Comparison of ENCODE assay signal across 22 mouse cellular contexts in genomic region chr12:8931083-8931482, GRCm38 (mm10). TPM values are rescaled to one million over a fixed set of nuclear protein-coding genes. Genes with fewer than 3 reads are reported as not detected.
A peak's percentile ranks its signal among the peaks of the same experiment; 100 is the strongest.
DNase-seq lines count a peak whose midpoint lies in the region; ATAC-seq and TF ChIP-seq lines count a peak whose summit lies in the region.
"Had no signal": no experiment of that assay in that cellular context is flagged by ENCODE, and none has a peak within 500 bp of the region (broad histone marks: within the 10 kb centered on the region; RNA-seq: fewer than 3 reads in every experiment).

No protein-coding gene starts in this region.

- H3K4me1 ChIP-seq in heart, postnatal 0 days (ENCODE audit: control insufficient read depth, insufficient read depth) = peaks cover 42% of the 10 kb centered on the region
- H3K4me1 ChIP-seq in liver, embryonic 11.5 days (replicated peaks; ENCODE audit: control insufficient read depth, insufficient read depth, low read length) = peaks cover 11% of the 10 kb centered on the region
- H3K4me1 ChIP-seq in liver, embryonic 16.5 days (ENCODE audit: control insufficient read depth, low read depth, low read length) = peaks cover 12% of the 10 kb centered on the region
- H3K4me1 ChIP-seq in kidney, embryonic 15.5 days = peaks cover 54% of the 10 kb centered on the region
- H3K4me1 ChIP-seq in hindbrain, embryonic 11.5 days (replicated peaks; ENCODE audit: control insufficient read depth, insufficient read depth, low read length) = no peaks in the 10 kb centered on the region
- H3K4me1 ChIP-seq: hindbrain, embryonic 10.5 days had no signal

- no peak for DNase-seq in heart, postnatal 0 days (ENCODE audit: low spot score)
- DNase-seq in heart, postnatal 25 days (ENCODE audit: low spot score) = no peak
- DNase-seq in c-Kit-positive CD71-positive TER-119-positive erythroid progenitor cells, embryonic 14.5 days (ENCODE audit: low spot score) = peak; percentile 34
- DNase-seq in liver, embryonic 11.5 days (ENCODE audit: low spot score) = no peak
- DNase-seq in left cerebral cortex, postnatal 10 days (ENCODE audit: extremely low spot score in 1 of 2, low spot score in 2 of 2) = no peak
- no peak for DNase-seq in hindbrain, embryonic 11.5 days (ENCODE audit: low spot score)
- DNase-seq: adrenal gland, postnatal 25 days; cerebellum, postnatal 10 days; gastrocnemius, postnatal 14 days; heart, postnatal 14 days had no signal

- H3K9me3 ChIP-seq in heart, postnatal 0 days (replicated peaks; ENCODE audit: control insufficient read depth, low read length) = no peaks in the 10 kb centered on the region
- H3K9me3 ChIP-seq in liver, embryonic 11.5 days (ENCODE audit: control insufficient read depth, low read length) = no peaks in the 10 kb centered on the region
- H3K9me3 ChIP-seq in liver, embryonic 16.5 days (replicated peaks; ENCODE audit: control insufficient read depth, low read length) = no peaks in the 10 kb centered on the region
- no peaks in the 10 kb centered on the region for H3K9me3 ChIP-seq in kidney, embryonic 15.5 days (replicated peaks)
- no peaks in the 10 kb centered on the region for H3K9me3 ChIP-seq in hindbrain, embryonic 11.5 days (ENCODE audit: control insufficient read depth, low read length)
- H3K9me3 ChIP-seq: embryonic facial prominence, embryonic 10.5 days; hindbrain, embryonic 10.5 days; hindbrain, embryonic 15.5 days had no signal

- TF ChIP-seq EP300 in heart, postnatal 0 days (IDR thresholded peaks at IDR 0.05; ENCODE audit: low read depth) = no peak

- no peak overlapping the region for H3K9ac ChIP-seq in heart, postnatal 0 days (replicated peaks; ENCODE audit: low read depth, low read length)
- no peak overlapping the region for H3K9ac ChIP-seq in liver, embryonic 11.5 days (ENCODE audit: low read depth, low read length)
- no peak overlapping the region for H3K9ac ChIP-seq in liver, embryonic 16.5 days (ENCODE audit: low read depth, low read length)
- H3K9ac ChIP-seq in kidney, embryonic 15.5 days = no peak overlapping the region
- no peak overlapping the region for H3K9ac ChIP-seq in hindbrain, embryonic 11.5 days (ENCODE audit: low read depth, low read length)
- H3K9ac ChIP-seq: hindbrain, embryonic 15.5 days had no signal

- intact Hi-C loops in heart, postnatal 25 days (cut with DNase I) = no loop called here
- intact Hi-C loops in left cerebral cortex, postnatal 10 days (cut with DNase I) = no loop called here

- H3K27me3 ChIP-seq in heart, postnatal 0 days (ENCODE audit: control insufficient read depth, insufficient read depth, low read length) = no peaks in the 10 kb centered on the region
- no peaks in the 10 kb centered on the region for H3K27me3 ChIP-seq in liver, embryonic 11.5 days (replicated peaks; ENCODE audit: control insufficient read depth, insufficient read depth, low read length)
- H3K27me3 ChIP-seq in liver, embryonic 16.5 days (ENCODE audit: control insufficient read depth, insufficient read depth, low read depth, low read length) = no peaks in the 10 kb centered on the region
- no peaks in the 10 kb centered on the region for H3K27me3 ChIP-seq in kidney, embryonic 15.5 days
- no peaks in the 10 kb centered on the region for H3K27me3 ChIP-seq in hindbrain, embryonic 11.5 days (ENCODE audit: control insufficient read depth, insufficient read depth, low read length)
- H3K27me3 ChIP-seq: CH12.LX; hindbrain, embryonic 15.5 days had no signal

- peaks cover 30% of the 10 kb centered on the region for H3K36me3 ChIP-seq in heart, postnatal 0 days (replicated peaks; ENCODE audit: control insufficient read depth, insufficient read depth, low read length)
- peaks cover 23% of the 10 kb centered on the region for H3K36me3 ChIP-seq in liver, embryonic 11.5 days (ENCODE audit: control insufficient read depth, insufficient read depth, low read length)
- peaks cover 14% of the 10 kb centered on the region for H3K36me3 ChIP-seq in liver, embryonic 16.5 days (ENCODE audit: control insufficient read depth, insufficient read depth)
- peaks cover 42% of the 10 kb centered on the region for H3K36me3 ChIP-seq in kidney, embryonic 15.5 days
- peaks cover 5% of the 10 kb centered on the region for H3K36me3 ChIP-seq in hindbrain, embryonic 11.5 days (ENCODE audit: control insufficient read depth, insufficient read depth, low read length)

- H3K4me2 ChIP-seq in heart, postnatal 0 days (ENCODE audit: low read depth, low read length) = no peak overlapping the region
- no peak overlapping the region for H3K4me2 ChIP-seq in liver, embryonic 11.5 days
- no peak overlapping the region; the same call in 1 of the 2 replicates for H3K4me2 ChIP-seq in liver, embryonic 16.5 days (ENCODE audit: low read depth, low read length)
- no peak overlapping the region for H3K4me2 ChIP-seq in kidney, embryonic 15.5 days
- no peak overlapping the region for H3K4me2 ChIP-seq in hindbrain, embryonic 11.5 days (replicated peaks; ENCODE audit: low read depth, low read length)
- H3K4me2 ChIP-seq: hindbrain, embryonic 15.5 days had no signal

- no peak overlapping the region for H3K4me3 ChIP-seq in heart, postnatal 0 days (ENCODE audit: low read depth, low read length)
- H3K4me3 ChIP-seq in liver, embryonic 11.5 days (ENCODE audit: low read depth, low read length) = no peak overlapping the region
- H3K4me3 ChIP-seq in liver, embryonic 16.5 days (ENCODE audit: low read depth, low read length) = no peak overlapping the region
- H3K4me3 ChIP-seq in kidney, embryonic 15.5 days (replicated peaks) = no peak overlapping the region
- H3K4me3 ChIP-seq in hindbrain, embryonic 11.5 days (ENCODE audit: low read depth, low read length) = no peak overlapping the region
- H3K4me3 ChIP-seq: embryonic facial prominence, embryonic 10.5 days; erythroblast, embryonic 14.5 days; hindbrain, embryonic 10.5 days; hindbrain, embryonic 15.5 days had no signal

- WGBS in heart, postnatal 0 days = 34% methylated on average over 4 of the region's 4 CpGs
- 54% methylated on average over 4 of the region's 4 CpGs for whole genome bisulfite sequencing in liver, embryonic 11.5 days
- WGBS in liver, embryonic 16.5 days (ENCODE audit: insufficient replicate concordance) = 25% methylated on average over 4 of the region's 4 CpGs
- WGBS in kidney, embryonic 15.5 days = 87% methylated on average over 4 of the region's 4 CpGs
- 84% methylated on average over 4 of the region's 4 CpGs for WGBS in hindbrain, embryonic 11.5 days

- ATAC-seq in heart, postnatal 0 days (ENCODE audit: insufficient read depth, low read depth) = no peak
- ATAC-seq in liver, embryonic 11.5 days (replicated peaks; ENCODE audit: low FRiP score) = peak; percentile 54; the same call in 1 of the 2 replicates
- peak; percentile 43; the same call in 1 of the 2 replicates for ATAC-seq in liver, embryonic 16.5 days (ENCODE audit: low read depth)
- ATAC-seq in kidney, embryonic 15.5 days (replicated peaks; ENCODE audit: low FRiP score) = no peak
- no peak for ATAC-seq in hindbrain, embryonic 11.5 days (ENCODE audit: low FRiP score)
- ATAC-seq: forebrain, embryonic 16.5 days had no signal

- no peak for TF ChIP-seq CTCF in heart, postnatal 0 days (IDR thresholded peaks at IDR 0.05; ENCODE audit: low read depth)

- H3K27ac ChIP-seq in heart, postnatal 0 days (ENCODE audit: low read depth) = 0 out of 2 replicates have a peak overlapping the region, but pooled peaks have one; percentile 15
- no peak overlapping the region for H3K27ac ChIP-seq in liver, embryonic 11.5 days (ENCODE audit: low read depth, low read length)
- H3K27ac ChIP-seq in liver, embryonic 16.5 days (ENCODE audit: low read length) = no peak overlapping the region
- H3K27ac ChIP-seq in kidney, embryonic 15.5 days = no peak overlapping the region
- no peak overlapping the region for H3K27ac ChIP-seq in hindbrain, embryonic 11.5 days (ENCODE audit: low read depth, low read length)
- H3K27ac ChIP-seq: embryonic facial prominence, embryonic 10.5 days; hindbrain, embryonic 10.5 days; hindbrain, embryonic 15.5 days had no signal

RNA-seq across cellular contexts. Expression of gene Laptm4a, which starts 9.6 kb away (rescaled TPM):
- 365 and 397 TPM in 2 replicates for total RNA-seq in heart, postnatal 0 days (2014; rRNA removed; ENCODE audit: low replicate concordance)
- 356 and 358 TPM in 2 replicates for polyA plus RNA-seq in heart, postnatal 0 days (2015; fragmentation: Nextera tagmentation; extraction: Ambion mirVana)
- 100 to 1,000 TPM; 332 to 350 TPM for total RNA-seq in heart, postnatal 25 days (2021)
- polyA plus RNA-seq in liver, embryonic 11.5 days (2014; fragmentation: Nextera tagmentation; extraction: Ambion mirVana) = 128 and 129 TPM in 2 replicates
- 71.2 and 72.0 TPM in 2 replicates for polyA plus RNA-seq in liver, embryonic 16.5 days (2015; fragmentation: Nextera tagmentation; extraction: Ambion mirVana)
- 338 and 401 TPM in 2 replicates for polyA plus RNA-seq in kidney, embryonic 15.5 days (2015; fragmentation: Nextera tagmentation; extraction: Ambion mirVana)
- total RNA-seq in left cerebral cortex, postnatal 10 days (2021) = 100 to 1,000 TPM; 175 to 177 TPM
- 104 and 164 TPM in 2 replicates for polyA plus RNA-seq in hindbrain, embryonic 11.5 days (2014; fragmentation: Nextera tagmentation; extraction: Ambion mirVana)

RNA-seq across cellular contexts. Expression of gene Matn3, which starts 16.6 kb away (rescaled TPM):
- total RNA-seq in heart, postnatal 0 days (2014; rRNA removed; ENCODE audit: low replicate concordance) = 0.12 TPM in 1 of 2 replicates, not detected in the other
- polyA plus RNA-seq in heart, postnatal 0 days (2015; fragmentation: Nextera tagmentation; extraction: Ambion mirVana) = 0.05 and 0.07 TPM in 2 replicates
- not detected for total RNA-seq in heart, postnatal 25 days (2021)
- polyA plus RNA-seq in liver, embryonic 11.5 days (2014; fragmentation: Nextera tagmentation; extraction: Ambion mirVana) = 0.37 and 0.40 TPM in 2 replicates
- polyA plus RNA-seq in liver, embryonic 16.5 days (2015; fragmentation: Nextera tagmentation; extraction: Ambion mirVana) = 0.09 and 0.12 TPM in 2 replicates
- 0.27 and 0.60 TPM in 2 replicates for polyA plus RNA-seq in kidney, embryonic 15.5 days (2015; fragmentation: Nextera tagmentation; extraction: Ambion mirVana)
- total RNA-seq in left cerebral cortex, postnatal 10 days (2021) = under 1 TPM; 0.17 to 0.18 TPM
- polyA plus RNA-seq in hindbrain, embryonic 11.5 days (2014; fragmentation: Nextera tagmentation; extraction: Ambion mirVana) = 1.2 and 1.6 TPM in 2 replicates
- total RNA-seq: adrenal gland, adult 2 months; adrenal gland, postnatal 25 days; CH12.LX; granulocyte monocyte progenitor cell, adult 5-6 weeks; heart, postnatal 14 days had no signal
- polyA plus RNA-seq: adrenal gland, adult 2 months; cerebellum, adult 2 months; erythroblast, embryonic 14.5 days; heart, embryonic 14.5 days had no signal

RNA-seq across cellular contexts. Expression of gene Wdr35, which starts 42.6 kb away (rescaled TPM):
- 5.5 and 11.1 TPM in 2 replicates for total RNA-seq in heart, postnatal 0 days (2014; rRNA removed; ENCODE audit: low replicate concordance)
- 6.3 and 7.9 TPM in 2 replicates for polyA plus RNA-seq in heart, postnatal 0 days (2015; fragmentation: Nextera tagmentation; extraction: Ambion mirVana)
- total RNA-seq in heart, postnatal 25 days (2021) = 10 to 100 TPM; 12.6 to 12.9 TPM
- 3.9 and 6.5 TPM in 2 replicates for polyA plus RNA-seq in liver, embryonic 11.5 days (2014; fragmentation: Nextera tagmentation; extraction: Ambion mirVana)
- 0.79 and 1.1 TPM in 2 replicates for polyA plus RNA-seq in liver, embryonic 16.5 days (2015; fragmentation: Nextera tagmentation; extraction: Ambion mirVana)
- 18.1 and 19.5 TPM in 2 replicates for polyA plus RNA-seq in kidney, embryonic 15.5 days (2015; fragmentation: Nextera tagmentation; extraction: Ambion mirVana)
- total RNA-seq in left cerebral cortex, postnatal 10 days (2021) = 10 to 100 TPM; 44.1 to 49.7 TPM
- 22.8 and 24.2 TPM in 2 replicates for polyA plus RNA-seq in hindbrain, embryonic 11.5 days (2014; fragmentation: Nextera tagmentation; extraction: Ambion mirVana)

Comparison
In these comparisons a context has a peak if more than half of its experiments do, and no peak if none do; other contexts are left out.
1. ATAC-seq: peak in liver, embryonic 11.5 days (single experiment) and liver, embryonic 16.5 days (single experiment); none in heart, postnatal 0 days (single experiment), kidney, embryonic 15.5 days (single experiment) and hindbrain, embryonic 11.5 days (single experiment).